Mouse (Mus musculus) spleen, adult 18-20 months (tissue): ENCODE measurements around the gene Vwa8.

Experiments
- DNase-seq, 2 experiments: peaks; one replicate each; pipeline ENCODE4 v3.0.0; 2022; ENCODE audit warnings: mixed read lengths in 2 of 2

Gene Vwa8

GRCm38 (mm10) chr14:79231677-79232076, 382.8 kb downstream of the Vwa8 start:
- no peak for DNase-seq

- DNase-seq = no peak
Observed at GRCm38 (mm10) chr14:79233697-79234096, 384.8 kb downstream of the Vwa8 start.

GRCm38 (mm10) chr14:79234513-79234912, 385.7 kb downstream of the Vwa8 start:
- no peak for DNase-seq

- DNase-seq = no peak
Observed at GRCm38 (mm10) chr14:79235157-79235556, 386.3 kb downstream of the Vwa8 start.

GRCm38 (mm10) chr14:79236261-79236660, 387.4 kb downstream of the Vwa8 start:
- no peak for DNase-seq

DNA sequence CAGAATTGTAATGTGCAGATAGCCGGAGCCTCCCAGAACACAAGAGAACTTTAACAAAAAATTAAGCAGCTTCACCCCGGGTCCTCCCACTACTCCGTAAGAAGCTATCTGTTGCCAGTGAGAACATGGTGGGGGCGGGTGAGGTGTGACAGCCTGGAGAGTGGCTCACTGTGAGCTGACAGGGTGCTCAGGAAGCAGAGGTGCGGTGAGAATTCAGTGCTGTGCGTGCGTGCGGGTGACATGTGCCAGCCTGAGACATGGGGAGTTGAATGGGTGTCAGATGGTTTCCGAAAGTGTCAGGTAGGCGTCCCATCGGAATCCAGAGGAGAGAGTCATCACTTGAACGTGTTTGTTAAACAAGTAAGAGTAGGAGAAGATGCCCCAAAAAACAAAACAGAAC, 390.6 kb downstream of the Vwa8 start:
- no peak for DNase-seq

DNA sequence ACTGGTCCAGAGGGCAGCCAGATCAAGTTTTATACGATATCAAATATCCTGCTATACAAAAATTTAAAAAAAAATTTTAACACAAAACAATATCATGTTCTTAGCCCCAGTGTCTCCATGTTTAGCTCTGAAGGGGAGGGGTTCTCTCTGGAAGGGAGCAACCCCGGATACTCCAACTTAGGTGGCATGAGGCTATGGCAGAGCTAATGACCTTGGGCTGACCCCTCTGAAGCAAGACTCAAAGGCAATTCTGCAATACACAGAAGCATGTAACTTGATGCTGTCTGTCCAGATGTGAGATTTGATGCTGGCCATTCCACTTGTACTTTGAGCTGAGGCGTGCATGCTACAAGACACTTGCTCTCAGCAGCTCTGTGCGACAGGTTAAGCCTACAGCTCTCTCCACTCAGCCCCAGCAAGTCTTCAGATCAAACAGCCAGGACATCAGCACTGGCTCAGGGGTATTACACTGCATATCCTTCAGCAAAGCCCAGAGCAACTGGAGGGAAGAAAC, 392.3 kb downstream of the Vwa8 start:
- no peak for DNase-seq

GRCm38 (mm10) chr14:79241656-79242385, 393.0 kb downstream of the Vwa8 start:
- DNase-seq = no peak

GRCm38 (mm10) chr14:79242386-79242720, 393.5 kb downstream of the Vwa8 start:
- DNase-seq = no peak

GRCm38 (mm10) chr14:79243038-79243883, 394.4 kb downstream of the Vwa8 start:
- DNase-seq = peak; percentile 23 to 31

DNA sequence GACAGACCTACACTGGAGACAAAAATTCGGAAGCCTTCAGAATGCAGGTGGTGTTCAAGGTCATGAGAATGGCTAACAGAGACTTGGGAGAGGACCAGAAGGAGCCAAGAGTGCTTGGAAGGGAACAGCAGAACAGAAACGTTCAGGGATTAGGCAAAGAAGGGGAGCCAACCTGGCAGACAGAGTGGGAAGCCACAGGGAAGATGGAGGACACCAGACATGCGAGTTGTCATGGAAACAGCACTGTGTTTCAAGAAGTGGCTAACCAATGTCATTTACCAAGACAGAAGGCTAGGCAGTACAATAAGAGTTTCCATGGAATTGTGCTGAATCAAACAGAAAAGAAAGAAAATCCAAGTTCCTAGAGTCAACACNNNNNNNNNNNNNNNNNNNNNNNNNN, 395.7 kb downstream of the Vwa8 start:
- DNase-seq = no peak

- no peak for DNase-seq
Observed at GRCm38 (mm10) chr14:79251727-79252285, 403.0 kb downstream of the Vwa8 start.
